Mouse (Mus musculus): ENCODE measurements at regions not wholly inside any gene's neighbourhood (a gene's known extent, or its start where the extent isn't known, plus 50 kb on each side); places are given as distances from the start of the nearest gene placed in this dataset.

- Histone ChIP-seq H3K9me3 (no peaks in the 10 kb centered on the region), H3K36me3 (no peaks in the 10 kb centered on the region), H3K4me2 (replicated peaks) (no peak overlapping the region), H3K27ac (no peak overlapping the region), H3K4me1 (peaks cover 8% of the 10 kb centered on the region; the same call in 1 of the 2 replicates), H3K9ac (no peak overlapping the region), H3K27me3 (replicated peaks) (no peaks in the 10 kb centered on the region), H3K4me3 (no peak overlapping the region)
- peak; percentile 33; the same call in 1 of the 2 replicates for ATAC-seq (ENCODE audit: low FRiP score, low read depth)
Measured at GRCm38 (mm10) chr5:28568417-28568816, 101.4 kb upstream of the Shh start.

- Histone ChIP-seq H3K4me3 (no peak overlapping the region), H3K27ac (no peak overlapping the region), H3K36me3 (no peaks in the 10 kb centered on the region), H3K4me1 (peaks cover 8% of the 10 kb centered on the region; the same call in 1 of the 2 replicates), H3K9ac (no peak overlapping the region), H3K27me3 (replicated peaks) (no peaks in the 10 kb centered on the region), H3K9me3 (no peaks in the 10 kb centered on the region), H3K4me2 (replicated peaks) (no peak overlapping the region)
- no peak for ATAC-seq (ENCODE audit: low FRiP score, low read depth)
- 68% methylated on average over 5 of the region's 5 CpGs for WGBS
Measured at GRCm38 (mm10) chr5:28567341-28567905, 100.4 kb upstream of the Shh start.

GRCm38 (mm10) chr5:28563401-28563800 lies 96.3 kb upstream of the Shh start:
- no peaks in the 10 kb centered on the region for H3K9me3 ChIP-seq
- H3K27ac ChIP-seq = no peak overlapping the region
- H3K4me3 ChIP-seq = no peak overlapping the region
- ATAC-seq (ENCODE audit: low FRiP score, low read depth) = no peak
- no peaks in the 10 kb centered on the region for H3K36me3 ChIP-seq
- H3K9ac ChIP-seq = no peak overlapping the region
- no peak overlapping the region for H3K4me2 ChIP-seq (replicated peaks)
- peaks cover 5% of the 10 kb centered on the region; the same call in 1 of the 2 replicates for H3K4me1 ChIP-seq
- WGBS = 20% methylated on average over 3 of the region's 3 CpGs
- H3K27me3 ChIP-seq (replicated peaks) = no peaks in the 10 kb centered on the region

GRCm38 (mm10) chr5:28562917-28563316 lies 95.9 kb upstream of the Shh start:
- H3K4me2 ChIP-seq (replicated peaks) = no peak overlapping the region
- no peak overlapping the region for H3K27ac ChIP-seq

GRCm38 (mm10) chr5:28553543-28553942 lies 86.5 kb upstream of the Shh start:
- WGBS = 81% methylated on average over 2 of the region's 2 CpGs
- Histone ChIP-seq H3K36me3 (no peaks in the 10 kb centered on the region), H3K4me3 (no peak overlapping the region), H3K27me3 (replicated peaks) (no peaks in the 10 kb centered on the region), H3K4me2 (replicated peaks) (no peak overlapping the region), H3K9ac (no peak overlapping the region), H3K27ac (no peak overlapping the region), H3K9me3 (no peaks in the 10 kb centered on the region), H3K4me1 (no peaks in the 10 kb centered on the region)
- ATAC-seq (ENCODE audit: low FRiP score, low read depth) = no peak

More at GRCm38 (mm10) chr5:28562917-28563316, 95.9 kb upstream of the Shh start:
- WGBS = 85% methylated on average over 1 of the region's 1 CpGs
- no peaks in the 10 kb centered on the region for H3K27me3 ChIP-seq (replicated peaks)
- no peak for ATAC-seq (ENCODE audit: low FRiP score, low read depth)
- H3K4me1 ChIP-seq = no peaks in the 10 kb centered on the region
- no peak overlapping the region for H3K4me3 ChIP-seq
- no peak overlapping the region for H3K9ac ChIP-seq
- no peaks in the 10 kb centered on the region for H3K36me3 ChIP-seq
- no peaks in the 10 kb centered on the region for H3K9me3 ChIP-seq

GRCm38 (mm10) chr5:28530202-28530855 lies 63.3 kb upstream of the Shh start:
- 72% methylated on average over 6 of the region's 6 CpGs for WGBS
- no peak overlapping the region for H3K9ac ChIP-seq

GRCm38 (mm10) chr5:28526435-28526834 lies 59.4 kb upstream of the Shh start:
- H3K27ac ChIP-seq = no peak overlapping the region
- no peaks in the 10 kb centered on the region for H3K9me3 ChIP-seq
- no peaks in the 10 kb centered on the region for H3K27me3 ChIP-seq (replicated peaks)
- no peaks in the 10 kb centered on the region for H3K4me1 ChIP-seq
- WGBS = 83% methylated on average over 3 of the region's 3 CpGs
- ATAC-seq (ENCODE audit: low FRiP score, low read depth) = no peak
- no peak overlapping the region for H3K4me2 ChIP-seq (replicated peaks)
- no peak overlapping the region for H3K4me3 ChIP-seq
- no peaks in the 10 kb centered on the region for H3K36me3 ChIP-seq
- H3K9ac ChIP-seq = no peak overlapping the region

More at GRCm38 (mm10) chr5:28530202-28530855, 63.3 kb upstream of the Shh start:
- no peaks in the 10 kb centered on the region for H3K9me3 ChIP-seq
- no peak overlapping the region for H3K4me3 ChIP-seq
- no peaks in the 10 kb centered on the region for H3K27me3 ChIP-seq (replicated peaks)
- no peaks in the 10 kb centered on the region for H3K36me3 ChIP-seq
- H3K4me2 ChIP-seq (replicated peaks) = no peak overlapping the region
- H3K4me1 ChIP-seq = no peaks in the 10 kb centered on the region
- H3K27ac ChIP-seq = no peak overlapping the region
- no peak for ATAC-seq (ENCODE audit: low FRiP score, low read depth)

- Histone ChIP-seq H3K4me3 (no peak overlapping the region), H3K9me3 (no peaks in the 10 kb centered on the region), H3K4me2 (replicated peaks) (no peak overlapping the region), H3K27me3 (replicated peaks) (no peaks in the 10 kb centered on the region), H3K9ac (no peak overlapping the region), H3K27ac (no peak overlapping the region), H3K36me3 (no peaks in the 10 kb centered on the region), H3K4me1 (no peaks in the 10 kb centered on the region)
- ATAC-seq (ENCODE audit: low FRiP score, low read depth) = no peak
- WGBS = 52% methylated on average over 9 of the region's 9 CpGs
Measured at GRCm38 (mm10) chr5:28520800-28521707, 54.0 kb upstream of the Shh start.

GRCm38 (mm10) chr5:28519059-28519543 lies 52.0 kb upstream of the Shh start:
- Histone ChIP-seq H3K9ac (no peak overlapping the region), H3K4me3 (no peak overlapping the region), H3K36me3 (no peaks in the 10 kb centered on the region), H3K4me2 (replicated peaks) (no peak overlapping the region), H3K27ac (no peak overlapping the region), H3K9me3 (no peaks in the 10 kb centered on the region), H3K4me1 (no peaks in the 10 kb centered on the region), H3K27me3 (replicated peaks) (no peaks in the 10 kb centered on the region)
- no peak for ATAC-seq (ENCODE audit: low FRiP score, low read depth)
- 90% methylated on average over 3 of the region's 3 CpGs for WGBS
